Comparison of ENCODE assay signal across 8 mouse cellular contexts in genomic region chr3:67373872-67374271, GRCm38 (mm10). TPM values are rescaled to one million over a fixed set of nuclear protein-coding genes. Genes with fewer than 3 reads are reported as not detected.
A peak's percentile ranks its signal among the peaks of the same experiment; 100 is the strongest.
DNase-seq lines count a peak whose midpoint lies in the region; ATAC-seq lines count a peak whose summit lies in the region.

Mlf1 (plus strand) TSS chr3:67374097.

- under 1% methylated on average over 28 of the region's 35 CpGs for WGBS in hindbrain, embryonic 11.5 days
- WGBS in lung, embryonic 16.5 days = 0% methylated on average over 35 of the region's 35 CpGs

- peak; percentile 95 for DNase-seq in NIH3T3 (ENCODE audit: low read depth)
- DNase-seq in cerebellum, postnatal 10 days = peak; percentile 97
- DNase-seq in frontal cortex, postnatal 10 days (ENCODE audit: low spot score in 2 of 2) = peak; percentile 84 to 90
- peak; percentile 94 for DNase-seq in hindbrain, embryonic 11.5 days (ENCODE audit: low spot score)
- DNase-seq in layer of hippocampus, adult 9-11 months = peak; percentile 87
- peak; percentile 66 for DNase-seq in ovary, postnatal 10 days (ENCODE audit: low spot score)
- DNase-seq in thymus, postnatal 0 days (ENCODE audit: low spot score) = peak; percentile 87

- H3K27ac ChIP-seq in hindbrain, embryonic 11.5 days (ENCODE audit: low read depth, low read length) = no peak within 1 kb of the TSS
- no peak within 1 kb of the TSS for H3K27ac ChIP-seq in lung, embryonic 16.5 days (ENCODE audit: low read length)

- H3K4me1 ChIP-seq in hindbrain, embryonic 11.5 days (replicated peaks; ENCODE audit: control insufficient read depth, insufficient read depth, low read length) = no peaks in the 10 kb centered on the region
- no peaks in the 10 kb centered on the region for H3K4me1 ChIP-seq in lung, embryonic 16.5 days (replicated peaks; ENCODE audit: control insufficient read depth, insufficient read depth, low read length)

- no peaks in the 10 kb centered on the region for H3K36me3 ChIP-seq in hindbrain, embryonic 11.5 days (ENCODE audit: control insufficient read depth, insufficient read depth, low read length)
- H3K36me3 ChIP-seq in lung, embryonic 16.5 days (ENCODE audit: control insufficient read depth, insufficient read depth, low read length) = no peaks in the 10 kb centered on the region

- peak within 1 kb of the TSS; percentile 39 for H3K4me3 ChIP-seq in hindbrain, embryonic 11.5 days (ENCODE audit: low read depth, low read length)
- H3K4me3 ChIP-seq in lung, embryonic 16.5 days (ENCODE audit: low read length) = peak within 1 kb of the TSS; percentile 56

- ATAC-seq in hindbrain, embryonic 11.5 days (ENCODE audit: low FRiP score) = peak; percentile 98
- peak; percentile 99 for ATAC-seq in lung, embryonic 16.5 days (ENCODE audit: low read depth)

- H3K27me3 ChIP-seq in hindbrain, embryonic 11.5 days (ENCODE audit: control insufficient read depth, insufficient read depth, low read length) = no peaks in the 10 kb centered on the region; the same call in 1 of the 2 replicates
- H3K27me3 ChIP-seq in lung, embryonic 16.5 days (ENCODE audit: control insufficient read depth, insufficient read depth, low read depth, low read length) = peaks cover 6% of the 10 kb centered on the region

- no peaks in the 10 kb centered on the region for H3K9me3 ChIP-seq in hindbrain, embryonic 11.5 days (ENCODE audit: control insufficient read depth, low read length)
- H3K9me3 ChIP-seq in lung, embryonic 16.5 days (ENCODE audit: control insufficient read depth, low read length) = no peaks in the 10 kb centered on the region

- peak within 1 kb of the TSS; percentile 40 for H3K9ac ChIP-seq in hindbrain, embryonic 11.5 days (ENCODE audit: low read depth, low read length)
- H3K9ac ChIP-seq in lung, embryonic 16.5 days (ENCODE audit: low read length) = peak within 1 kb of the TSS; percentile 53

- H3K4me2 ChIP-seq in hindbrain, embryonic 11.5 days (replicated peaks; ENCODE audit: low read depth, low read length) = peak within 1 kb of the TSS; percentile 62
- H3K4me2 ChIP-seq in lung, embryonic 16.5 days (ENCODE audit: low read depth, low read length) = peak within 1 kb of the TSS; percentile 74

RNA-seq across cellular contexts. Expression of gene Mlf1, which starts in this region (rescaled TPM):
- 44.3 and 44.8 TPM in 2 replicates for polyA plus RNA-seq in hindbrain, embryonic 11.5 days (2014; fragmentation: Nextera tagmentation; extraction: Ambion mirVana)
- polyA plus RNA-seq in lung, embryonic 16.5 days (2015; fragmentation: Nextera tagmentation; extraction: Ambion mirVana) = 44.7 and 51.8 TPM in 2 replicates
- polyA plus RNA-seq in thymus, postnatal 0 days (2015; fragmentation: Nextera tagmentation; extraction: Ambion mirVana) = 4.7 and 5.0 TPM in 2 replicates
